Mouse (Mus musculus) midbrain, embryonic 11.5 days (tissue): ENCODE measurements at regions not wholly inside any gene's neighbourhood (a gene's known extent, or its start where the extent isn't known, plus 50 kb on each side); places are given as distances from the start of the nearest gene placed in this dataset.

Experiments used
- ATAC-seq: fragments of 200-750 bp; cut with Nextera tagmentation; 2 replicates; pipeline ENCODE4 v1.8.0; 2017; ENCODE audit warnings: moderate TSS enrichment, moderate library complexity; ENCODE audit not compliant: low FRiP score
- DNase-seq: peaks from one replicate; pipeline ENCODE4 v3.0.0; 2015; ENCODE audit warnings: low spot score; ENCODE audit errors: missing footprints
- H3K27ac ChIP-seq: fragments of 300-500 bp; sonication (generic); 2 replicates; pipeline ENCODE4 v1.5.1; 2014; ENCODE audit warnings: low read depth, low read length
- H3K27me3 ChIP-seq: fragments of 300-500 bp; sonication (generic); 2 replicates; pipeline ENCODE4 v1.6.1; 2014; ENCODE audit warnings: mild to moderate bottlenecking, low read length, moderate library complexity, mixed read lengths; ENCODE audit not compliant: control insufficient read depth, insufficient read depth
- H3K36me3 ChIP-seq: fragments of 300-500 bp; sonication (generic); 2 replicates; pipeline ENCODE4 v1.6.1; 2014; ENCODE audit warnings: mild to moderate bottlenecking, low read length, moderate library complexity, mixed read lengths; ENCODE audit not compliant: control insufficient read depth, insufficient read depth
- H3K4me1 ChIP-seq: fragments of 300-500 bp; sonication (generic); 2 replicates; pipeline ENCODE4 v1.6.1; 2014; ENCODE audit warnings: low read length; ENCODE audit not compliant: control insufficient read depth, insufficient read depth
- H3K4me2 ChIP-seq: fragments of 300-500 bp; sonication (generic); 2 replicates; pipeline ENCODE4 v1.6.1; 2014; ENCODE audit warnings: mild to moderate bottlenecking, moderate library complexity
- H3K4me3 ChIP-seq: fragments of 300-500 bp; sonication (generic); 2 replicates; pipeline ENCODE4 v1.5.1; 2014; ENCODE audit warnings: low read depth, low read length
- H3K9ac ChIP-seq: fragments of 300-500 bp; sonication (generic); 2 replicates; pipeline ENCODE4 v1.6.1; 2014; ENCODE audit warnings: low read length
- H3K9me3 ChIP-seq: fragments of 300-500 bp; sonication (generic); 2 replicates; pipeline ENCODE4 v1.6.1; 2016; ENCODE audit warnings: low read length; ENCODE audit not compliant: control insufficient read depth
- WGBS: fragments of 180-500 bp; shearing (Covaris S2); extraction: QIAGEN DNeasy Blood & Tissue Kit; methylation state at CpG from one replicate; pipeline ENCODE4 v1.1.7; 2014; 5-methylcytosine and 5-hydroxymethylcytosine counted together

GRCm38 (mm10) chr2:77337318-77337717 lies 56.9 kb upstream of the Sestd1 start:
- peak; percentile 49 for DNase-seq
- no peaks in the 10 kb centered on the region for H3K27me3 ChIP-seq
- H3K4me1 ChIP-seq, result no peaks in the 10 kb centered on the region
- ATAC-seq, result no peak
- no peak overlapping the region for H3K27ac ChIP-seq
- 79% methylated on average over 3 of the region's 3 CpGs for WGBS
- H3K4me2 ChIP-seq, result no peak overlapping the region
- no peak overlapping the region for H3K9ac ChIP-seq
- H3K9me3 ChIP-seq, result no peaks in the 10 kb centered on the region
- no peak overlapping the region for H3K4me3 ChIP-seq
- H3K36me3 ChIP-seq, result no peaks in the 10 kb centered on the region

- no peaks in the 10 kb centered on the region for H3K27me3 ChIP-seq
- H3K9ac ChIP-seq, result no peak overlapping the region
- no peaks in the 10 kb centered on the region for H3K36me3 ChIP-seq
- H3K27ac ChIP-seq, result no peak overlapping the region
- WGBS, result 84% methylated on average over 3 of the region's 3 CpGs
- no peak for ATAC-seq
- H3K4me1 ChIP-seq, result no peaks in the 10 kb centered on the region
- no peaks in the 10 kb centered on the region for H3K9me3 ChIP-seq
- H3K4me3 ChIP-seq, result no peak overlapping the region
- H3K4me2 ChIP-seq, result no peak overlapping the region
- DNase-seq, result no peak
These were observed 56.4 kb upstream of the Sestd1 start for GRCm38 (mm10) chr2:77336810-77337209.

DNA sequence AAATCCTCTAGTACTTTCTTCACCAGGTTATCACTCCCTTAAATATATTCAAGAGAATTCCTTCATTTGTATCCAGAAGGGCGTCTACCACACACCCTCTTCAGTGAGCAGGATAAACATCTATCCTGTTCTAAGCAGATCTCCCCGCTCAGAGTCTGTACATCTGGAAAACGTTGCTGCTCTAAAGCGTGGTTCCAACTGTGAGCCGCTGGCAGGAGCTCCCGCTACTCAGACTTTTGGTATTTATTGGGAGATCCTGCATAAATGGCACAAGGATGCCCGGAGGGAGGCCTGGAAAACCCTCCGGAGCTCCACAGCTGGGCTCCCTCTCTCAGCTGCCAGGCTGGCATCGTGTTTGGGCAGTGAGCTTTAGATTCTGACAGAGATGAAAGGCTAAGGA lies 54.3 kb upstream of the Sestd1 start:
- no peak for ATAC-seq
- Histone ChIP-seq H3K27ac (no peak overlapping the region), H3K27me3 (no peaks in the 10 kb centered on the region), H3K9ac (no peak overlapping the region), H3K4me2 (no peak overlapping the region), H3K9me3 (no peaks in the 10 kb centered on the region), H3K36me3 (no peaks in the 10 kb centered on the region), H3K4me3 (no peak overlapping the region), H3K4me1 (no peaks in the 10 kb centered on the region)
- WGBS, result 78% methylated on average over 9 of the region's 9 CpGs
- DNase-seq, result peak; percentile 28

DNA sequence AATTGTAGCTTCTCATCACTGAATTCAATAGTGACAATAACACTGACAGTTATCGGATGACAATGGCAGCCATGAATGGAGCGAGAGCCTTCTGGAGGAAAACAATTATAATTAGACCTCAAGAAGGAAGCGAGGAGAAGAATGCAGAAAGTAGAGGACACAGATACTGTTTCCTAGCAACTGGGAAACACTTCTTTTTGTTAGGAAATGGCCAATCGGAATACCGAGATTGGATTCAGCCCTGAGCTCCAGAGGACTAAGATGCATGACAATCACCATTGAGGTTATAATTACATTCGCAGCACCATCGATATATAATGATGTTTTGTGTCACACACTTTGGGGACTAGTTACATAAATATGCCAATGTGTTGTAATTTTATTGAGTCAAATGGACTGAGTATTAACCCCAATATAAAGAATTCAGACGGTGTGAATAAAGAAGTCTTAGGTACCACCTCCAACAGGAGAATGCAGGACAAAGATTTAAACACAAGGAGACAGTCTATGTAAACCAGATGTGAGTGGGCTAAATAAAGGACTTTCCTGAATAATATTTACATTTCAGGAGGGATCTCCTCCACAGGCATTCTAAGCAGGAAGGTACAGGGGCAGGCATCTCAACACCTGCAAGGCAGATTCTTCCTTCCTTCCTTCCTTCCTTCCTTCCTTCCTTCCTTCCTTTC lies 53.1 kb upstream of the Sestd1 start:
- 67% methylated on average over 8 of the region's 8 CpGs for WGBS
- ATAC-seq (no peak), DNase-seq (peak; percentile 78)
- Histone ChIP-seq H3K9me3 (no peaks in the 10 kb centered on the region), H3K27ac (no peak overlapping the region), H3K4me2 (no peak overlapping the region), H3K4me1 (no peaks in the 10 kb centered on the region), H3K36me3 (no peaks in the 10 kb centered on the region), H3K9ac (no peak overlapping the region), H3K27me3 (no peaks in the 10 kb centered on the region), H3K4me3 (no peak overlapping the region)
